Mouse (Mus musculus) thymus, postnatal 0 days (tissue): ENCODE results near the gene Ranbp10. TPM values are rescaled to one million over a fixed set of nuclear protein-coding genes. Genes with fewer than 3 reads are reported as not detected.

Source experiments
- DNase-seq: peaks from one replicate; pipeline ENCODE4 v3.0.0-alpha.2; 2015; ENCODE audit warnings: low spot score
- polyA plus RNA-seq: library from polyadenylated mRNA; unstranded; fragments of >200 nt; fragmentation: Nextera tagmentation; extraction: Ambion mirVana; gene quantifications from 2 replicates; pipeline ENCODE4 v1.2.1, GENCODE M21; 2015

Ranbp10 gene
- polyA plus RNA-seq, 1 experiment from 2014 or later, result 9.9 TPM

GRCm38 (mm10) chr8:105789626-105790025 is 37.5 kb downstream of the Ranbp10 start:
- DNase-seq, result no peak

GRCm38 (mm10) chr8:105788927-105789326 is 38.2 kb downstream of the Ranbp10 start:
- DNase-seq, result peak; percentile 91

- peak; percentile 73 for DNase-seq
These were observed 38.9 kb downstream of the Ranbp10 start for GRCm38 (mm10) chr8:105788241-105788640.

- DNase-seq, result no peak
These were observed 46.9 kb downstream of the Ranbp10 start for GRCm38 (mm10) chr8:105780298-105780697.

- no peak for DNase-seq
These were observed 49.3 kb downstream of the Ranbp10 start for GRCm38 (mm10) chr8:105777833-105778232.

GRCm38 (mm10) chr8:105774498-105774897 is 52.7 kb downstream of the Ranbp10 start:
- DNase-seq, result no peak

- no peak for DNase-seq
These were observed 53.7 kb downstream of the Ranbp10 start for GRCm38 (mm10) chr8:105773441-105773861.

- no peak for DNase-seq
These were observed 55.6 kb downstream of the Ranbp10 start for GRCm38 (mm10) chr8:105771398-105772175.

- DNase-seq, result peak; percentile 51
These were observed 56.5 kb downstream of the Ranbp10 start for GRCm38 (mm10) chr8:105770609-105771008.

- no peak for DNase-seq
These were observed 58.5 kb downstream of the Ranbp10 start for GRCm38 (mm10) chr8:105768485-105769257.

- peak; percentile 96 for DNase-seq
These were observed 68.7 kb downstream of the Ranbp10 start, which contains the start of gene Gfod2 for GRCm38 (mm10) chr8:105758277-105759108. TSS of gene Gfod2 (minus strand) at chr8:105758664.

GRCm38 (mm10) chr8:105757796-105758276 is 69.3 kb downstream of the Ranbp10 start:
- DNase-seq, result no peak

GRCm38 (mm10) chr8:105754688-105755087 is 72.5 kb downstream of the Ranbp10 start:
- no peak for DNase-seq

- DNase-seq, result no peak
These were observed 73.2 kb downstream of the Ranbp10 start for GRCm38 (mm10) chr8:105753916-105754315.

- DNase-seq, result no peak
These were observed 76.5 kb downstream of the Ranbp10 start for GRCm38 (mm10) chr8:105750606-105751005.

- no peak for DNase-seq
These were observed 83.8 kb downstream of the Ranbp10 start for GRCm38 (mm10) chr8:105743301-105743700.

GRCm38 (mm10) chr8:105739216-105739615 is 87.9 kb downstream of the Ranbp10 start:
- DNase-seq, result no peak

GRCm38 (mm10) chr8:105732186-105732585 is 95.0 kb downstream of the Ranbp10 start:
- DNase-seq, result no peak

- no peak for DNase-seq
These were observed 99.6 kb downstream of the Ranbp10 start for GRCm38 (mm10) chr8:105727397-105728124.

GRCm38 (mm10) chr8:105725726-105726125 is 101.4 kb downstream of the Ranbp10 start:
- DNase-seq, result no peak

GRCm38 (mm10) chr8:105722861-105723260 is 104.3 kb downstream of the Ranbp10 start:
- DNase-seq, result no peak
